Mouse (Mus musculus) bone marrow macrophage, adult 2 months (primary cell): ENCODE results near the gene Msh2.

Experiments
- CTCF ChIP-seq: IDR thresholded peaks from 2 replicates; pipeline ENCODE4 v1.5.1; 2012; ENCODE audit warnings: low read depth, mild to moderate bottlenecking, low read length, moderate library complexity
- POLR2A ChIP-seq: IDR thresholded peaks from 2 replicates; pipeline ENCODE4 v1.6.1; 2012; ENCODE audit warnings: mild to moderate bottlenecking, low read depth, low read length, borderline replicate concordance

GRCm38 (mm10) chr17:87641006-87641405, 31.1 kb upstream of the Msh2 start:
- no peak for TF ChIP-seq CTCF
- no peak for TF ChIP-seq POLR2A
